Mouse (Mus musculus) B cell, adult 67 days (primary cell): ENCODE measurements around the gene Fgfbp3. TPM values are rescaled to one million over a fixed set of nuclear protein-coding genes. Genes with fewer than 3 reads are reported as not detected.

Experiments used
- total RNA-seq, 2 experiments: library from RNA; stranded (reverse); gene quantifications; 4 replicates each; pipeline ENCODE4 v1.2.4; 2023

The Fgfbp3 gene
- under 1 TPM in 1 of 2 experiments, not detected in 1; 0.33 TPM for total RNA-seq

DNA sequence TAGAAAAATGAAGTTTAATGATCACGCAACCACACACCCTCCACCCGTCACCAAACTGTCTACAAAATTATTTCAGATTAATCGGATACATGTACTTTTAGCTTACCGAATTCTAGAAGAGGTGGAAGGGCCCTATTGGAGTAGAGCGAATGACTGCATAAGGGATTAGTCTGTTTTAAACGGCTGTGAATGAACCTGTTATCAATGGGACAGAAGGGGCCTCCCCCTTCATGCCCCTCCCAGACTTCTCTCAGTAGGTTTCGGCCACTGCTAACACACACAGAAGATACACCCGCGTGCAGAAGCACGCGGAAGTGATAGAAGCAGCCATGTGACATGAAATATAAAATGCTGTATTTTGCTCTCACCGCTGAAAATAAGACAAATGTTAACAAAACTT lies at the start of gene Fgfbp3:
Gene Fgfbp3 (minus strand): TSS at position 150 of the 400 bp plus-strand sequence.

DNA sequence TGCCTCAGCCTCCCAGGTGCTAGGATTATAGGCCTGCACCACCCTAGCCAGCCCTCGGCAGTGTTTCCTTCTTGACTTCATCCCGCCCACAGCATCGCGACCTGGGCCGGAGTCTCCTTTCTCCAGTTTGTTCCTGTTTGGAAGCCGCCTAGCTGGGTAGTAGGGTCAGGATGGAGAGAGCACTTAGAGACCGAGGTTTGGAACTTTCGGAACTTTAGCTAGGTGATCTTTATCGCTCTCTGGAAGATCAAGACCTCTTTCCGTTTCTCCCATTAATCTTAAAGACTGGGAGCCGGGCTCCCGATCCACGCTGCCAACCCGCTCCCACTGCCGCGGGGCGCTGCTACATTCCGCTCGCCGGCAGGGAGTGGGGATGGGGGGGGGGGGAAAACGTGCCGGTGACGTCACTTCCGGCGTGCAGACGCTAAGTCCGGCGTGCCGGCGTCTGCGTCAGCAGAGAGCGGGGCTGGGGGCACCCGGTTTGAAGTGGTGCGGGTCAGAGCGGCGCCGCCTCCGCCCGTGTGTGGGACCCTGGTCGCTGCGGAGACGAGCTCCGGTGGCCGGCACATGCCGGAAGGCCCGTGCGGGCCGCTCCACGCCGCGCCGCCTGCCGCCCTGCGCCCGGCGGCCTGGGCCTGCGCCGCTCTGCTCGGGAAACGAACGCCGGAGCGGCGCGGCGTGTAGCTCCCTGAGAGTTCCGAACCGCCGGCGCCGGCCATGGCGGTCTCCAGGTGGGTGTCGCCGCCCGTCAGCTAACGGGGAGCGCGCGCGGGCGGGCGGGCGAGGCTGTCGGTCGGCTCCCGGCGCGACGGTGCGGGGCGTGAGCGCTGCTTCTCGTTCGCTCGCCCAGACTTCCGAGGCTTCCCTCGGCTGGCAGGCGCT lies 6.5 kb upstream of the Fgfbp3 start, which contains the start of gene Btaf1:
Gene Btaf1 (plus strand): TSS at position 409 of the 882 bp plus-strand sequence.

Other genes starting within 250 kb of the Fgfbp3 start
- not detected for gene Ppp1r3c, start 183.0 kb downstream of the Fgfbp3 start, total RNA-seq
- gene Tnks2, start 85.4 kb downstream of the Fgfbp3 start, total RNA-seq, result 100 to 1,000 TPM; 152 to 176 TPM
- 10 to 100 TPM; 41.7 to 43.0 TPM for gene Btaf1, start 6.5 kb upstream of the Fgfbp3 start, total RNA-seq